Mouse (Mus musculus) hindbrain, postnatal 0 days (tissue): ENCODE data around the gene Adarb2. TPM values are rescaled to one million over a fixed set of nuclear protein-coding genes. Genes with fewer than 3 reads are reported as not detected.

ENCODE experiments used
- ATAC-seq: fragments of 200-750 bp; cut with Nextera tagmentation; 2 replicates; pipeline ENCODE4 v1.8.0; 2017; ENCODE audit warnings: mild to moderate bottlenecking, moderate TSS enrichment, moderate library complexity
- DNase-seq: peaks from one replicate; pipeline ENCODE4 v3.0.0-alpha.2; 2015; ENCODE audit warnings: low spot score
- H3K27ac ChIP-seq: fragments of 300-500 bp; sonication (generic); 2 replicates; pipeline ENCODE4 v1.5.1; 2014; ENCODE audit warnings: mild to moderate bottlenecking
- H3K27me3 ChIP-seq: fragments of 300-500 bp; sonication (generic); 2 replicates; pipeline ENCODE4 v1.6.1; 2014; ENCODE audit warnings: low read length, mixed read lengths; ENCODE audit not compliant: insufficient read depth
- H3K36me3 ChIP-seq: fragments of 300-500 bp; sonication (generic); 2 replicates; pipeline ENCODE4 v1.6.1; 2014; ENCODE audit warnings: low read length, mixed read lengths; ENCODE audit not compliant: insufficient read depth
- H3K4me1 ChIP-seq: fragments of 300-500 bp; sonication (generic); 2 replicates; pipeline ENCODE4 v1.6.1; 2014; ENCODE audit warnings: antibody characterized with exemption, low read length, mixed read lengths; ENCODE audit not compliant: insufficient read depth
- H3K4me2 ChIP-seq: fragments of 300-500 bp; sonication (generic); 2 replicates; pipeline ENCODE4 v1.6.1; 2014; ENCODE audit warnings: low read depth, mild to moderate bottlenecking, low read length, moderate library complexity, mixed read lengths
- H3K4me3 ChIP-seq: fragments of 300-500 bp; sonication (generic); 2 replicates; pipeline ENCODE4 v1.5.1; 2014; ENCODE audit warnings: low read length
- H3K9ac ChIP-seq: fragments of 300-500 bp; sonication (generic); replicated peaks from 2 replicates; pipeline ENCODE4 v1.6.1; 2014; ENCODE audit warnings: mild to moderate bottlenecking, low read length, moderate library complexity, mixed read lengths
- H3K9me3 ChIP-seq: fragments of 300-500 bp; sonication (generic); 2 replicates; pipeline ENCODE4 v1.6.1; 2016; ENCODE audit warnings: low read length, mixed read lengths
- CTCF ChIP-seq: IDR thresholded peaks from 2 replicates; pipeline ENCODE4 v1.5.1; 2016; ENCODE audit warnings: antibody characterized with exemption, control low read depth, low read depth
- WGBS: fragments of 180-500 bp; shearing (Covaris S2); extraction: QIAGEN DNeasy Blood & Tissue Kit; methylation state at CpG from one replicate; pipeline ENCODE4 v1.1.7; 2014; 5-methylcytosine and 5-hydroxymethylcytosine counted together
- polyA plus RNA-seq: library from polyadenylated mRNA; unstranded; fragments of >200 nt; fragmentation: Nextera tagmentation; extraction: Ambion mirVana; gene quantifications from 2 replicates; pipeline ENCODE4 v1.2.1, GENCODE M21; 2015
- total RNA-seq: library from RNA; depleted of rRNA; stranded (reverse); fragments of >200 nt; gene quantifications from 2 replicates; pipeline ENCODE4 v1.2.3, GENCODE M21; 2014

The Adarb2 gene
- total and polyA plus RNA-seq, 2 experiments from 2014 or later = 13.5 to 33.8 TPM

GRCm38 (mm10) chr13:8410353-8411318 is 208.0 kb downstream of the Adarb2 start:
- ATAC-seq (0 out of 2 replicates have a peak, but pooled peaks have one; percentile 27), DNase-seq (no peak)

GRCm38 (mm10) chr13:8424019-8424719 is 221.5 kb downstream of the Adarb2 start:
- Histone ChIP-seq H3K36me3 (no peaks in the 10 kb centered on the region), H3K9me3 (no peaks in the 10 kb centered on the region), H3K4me1 (no peaks in the 10 kb centered on the region), H3K4me3 (no peak overlapping the region), H3K4me2 (no peak overlapping the region), H3K9ac (no peak overlapping the region), H3K27me3 (no peaks in the 10 kb centered on the region), H3K27ac (no peak overlapping the region)
- ATAC-seq (no peak), DNase-seq (no peak)
- 73% methylated on average over 15 of the region's 15 CpGs for WGBS
- TF ChIP-seq CTCF = no peak

More at GRCm38 (mm10) chr13:8410353-8411318, 208.0 kb downstream of the Adarb2 start:
- no peak overlapping the region for H3K9ac ChIP-seq
- no peaks in the 10 kb centered on the region for H3K27me3 ChIP-seq
- no peak overlapping the region for H3K4me2 ChIP-seq
- H3K4me1 ChIP-seq = no peaks in the 10 kb centered on the region
- H3K4me3 ChIP-seq = no peak overlapping the region
- H3K9me3 ChIP-seq = no peaks in the 10 kb centered on the region
- 61% methylated on average over 5 of the region's 5 CpGs for WGBS
- H3K36me3 ChIP-seq = no peaks in the 10 kb centered on the region
- H3K27ac ChIP-seq = no peak overlapping the region
- TF ChIP-seq CTCF = no peak

GRCm38 (mm10) chr13:8439188-8439835 is 236.6 kb downstream of the Adarb2 start:
- ATAC-seq (no peak), DNase-seq (no peak)
- Histone ChIP-seq H3K9ac (no peak overlapping the region), H3K36me3 (no peaks in the 10 kb centered on the region), H3K27ac (no peak overlapping the region), H3K9me3 (no peaks in the 10 kb centered on the region), H3K4me3 (no peak overlapping the region), H3K27me3 (no peaks in the 10 kb centered on the region), H3K4me2 (no peak overlapping the region), H3K4me1 (no peaks in the 10 kb centered on the region)
- no peak for TF ChIP-seq CTCF
- 91% methylated on average over 4 of the region's 4 CpGs for WGBS

- no peak overlapping the region for H3K27ac ChIP-seq
- no peaks in the 10 kb centered on the region for H3K36me3 ChIP-seq
- WGBS = 78% methylated on average over 2 of the region's 2 CpGs
- H3K4me2 ChIP-seq = no peak overlapping the region
- H3K4me1 ChIP-seq = no peaks in the 10 kb centered on the region
- no peak for TF ChIP-seq CTCF
- ATAC-seq (no peak), DNase-seq (no peak)
- no peak overlapping the region for H3K4me3 ChIP-seq
- H3K27me3 ChIP-seq = no peaks in the 10 kb centered on the region
- no peaks in the 10 kb centered on the region for H3K9me3 ChIP-seq
- no peak overlapping the region for H3K9ac ChIP-seq
These were observed 242.7 kb downstream of the Adarb2 start for GRCm38 (mm10) chr13:8445415-8445814.

GRCm38 (mm10) chr13:8448192-8448879 is 245.7 kb downstream of the Adarb2 start:
- DNase-seq (no peak), ATAC-seq (no peak)
- no peaks in the 10 kb centered on the region for H3K9me3 ChIP-seq
- H3K27me3 ChIP-seq = no peaks in the 10 kb centered on the region
- H3K36me3 ChIP-seq = no peaks in the 10 kb centered on the region
- H3K27ac ChIP-seq = no peak overlapping the region
- no peak overlapping the region for H3K4me2 ChIP-seq
- H3K4me1 ChIP-seq = no peaks in the 10 kb centered on the region
- TF ChIP-seq CTCF = no peak
- no peak overlapping the region for H3K9ac ChIP-seq
- no peak overlapping the region for H3K4me3 ChIP-seq
- WGBS = 76% methylated on average over 8 of the region's 8 CpGs

- DNase-seq = no peak
- WGBS = 71% methylated on average over 4 of the region's 4 CpGs
- no peak overlapping the region for H3K4me3 ChIP-seq
- no peak for ATAC-seq
- no peak overlapping the region for H3K27ac ChIP-seq
- H3K9ac ChIP-seq = no peak overlapping the region
- no peak overlapping the region for H3K4me2 ChIP-seq
- H3K27me3 ChIP-seq = no peaks in the 10 kb centered on the region
- H3K36me3 ChIP-seq = no peaks in the 10 kb centered on the region
- H3K4me1 ChIP-seq = no peaks in the 10 kb centered on the region
- no peaks in the 10 kb centered on the region for H3K9me3 ChIP-seq
- TF ChIP-seq CTCF = no peak
These were observed 248.9 kb downstream of the Adarb2 start for GRCm38 (mm10) chr13:8451581-8451980.
